Mouse (Mus musculus) G1E (cell line): Measurements from ENCODE around the gene Ndufs7.

Experiments
- CTCF ChIP-seq: IDR thresholded peaks from 2 replicates; pipeline ENCODE4 v1.5.1; 2012; ENCODE audit warnings: low read depth, low read length, inconsistent platforms, mixed read lengths
- GATA1 ChIP-seq: IDR thresholded peaks from 2 replicates; pipeline ENCODE4 v1.6.1; 2012; ENCODE audit warnings: borderline replicate concordance, low read length, inconsistent platforms, mixed read lengths
- GATA2 ChIP-seq: IDR thresholded peaks from 2 replicates; pipeline ENCODE4 v1.6.1; 2012; ENCODE audit warnings: low read depth, low read length, inconsistent platforms, borderline replicate concordance

- TF ChIP-seq GATA2 (no peak), CTCF (no peak), GATA1 (no peak)
These were observed 21.2 kb downstream of the Ndufs7 start for GRCm38 (mm10) chr10:80270099-80270498.
